Mouse (Mus musculus): ENCODE measurements around the gene Rapgef2. TPM values are rescaled to one million over a fixed set of nuclear protein-coding genes. Genes with fewer than 3 reads are reported as not detected.

Rapgef2 gene
- polyA plus RNA-seq, 1 experiment from 2014 or later: 9.1 TPM

GRCm38 (mm10) chr3:79273350-79273749 is 13.0 kb downstream of the Rapgef2 start:
- H3K4me2 ChIP-seq: no peak overlapping the region
- H3K4me1 ChIP-seq: peaks cover 41% of the 10 kb centered on the region
- H3K9me3 ChIP-seq: no peaks in the 10 kb centered on the region
- no peaks in the 10 kb centered on the region for H3K27me3 ChIP-seq
- H3K9ac ChIP-seq: no peak overlapping the region
- no peak overlapping the region for H3K4me3 ChIP-seq (replicated peaks)
- H3K36me3 ChIP-seq (replicated peaks): no peaks in the 10 kb centered on the region
- H3K27ac ChIP-seq: no peak overlapping the region
- 4% methylated on average over 1 of the region's 1 CpGs for WGBS
- ATAC-seq (ENCODE audit: low FRiP score): no peak

- Histone ChIP-seq H3K9me3 (no peaks in the 10 kb centered on the region), H3K27ac (no peak overlapping the region), H3K4me1 (peaks cover 41% of the 10 kb centered on the region), H3K9ac (no peak overlapping the region), H3K36me3 (replicated peaks) (no peaks in the 10 kb centered on the region), H3K4me2 (no peak overlapping the region), H3K4me3 (replicated peaks) (no peak overlapping the region), H3K27me3 (no peaks in the 10 kb centered on the region)
- ATAC-seq (ENCODE audit: low FRiP score): no peak
- WGBS: 80% methylated on average over 4 of the region's 4 CpGs
Measured at GRCm38 (mm10) chr3:79272939-79273338, 13.4 kb downstream of the Rapgef2 start.

- no peaks in the 10 kb centered on the region for H3K36me3 ChIP-seq (replicated peaks)
- no peak; the same call in 1 of the 2 replicates for ATAC-seq (ENCODE audit: low FRiP score)
- WGBS: 62% methylated on average over 12 of the region's 12 CpGs
- H3K4me2 ChIP-seq: no peak overlapping the region
- H3K4me1 ChIP-seq: peaks cover 35% of the 10 kb centered on the region
- H3K27ac ChIP-seq: 0 out of 2 replicates have a peak overlapping the region, but pooled peaks have one; percentile 25
- H3K9ac ChIP-seq: no peak overlapping the region
- no peaks in the 10 kb centered on the region for H3K27me3 ChIP-seq
- H3K9me3 ChIP-seq: no peaks in the 10 kb centered on the region
- no peak overlapping the region for H3K4me3 ChIP-seq (replicated peaks)
Measured at GRCm38 (mm10) chr3:79270980-79271555, 15.2 kb downstream of the Rapgef2 start.

- WGBS: 90% methylated on average over 8 of the region's 8 CpGs
- no peak overlapping the region for H3K9ac ChIP-seq
- peaks cover 23% of the 10 kb centered on the region for H3K4me1 ChIP-seq
- H3K4me2 ChIP-seq: no peak overlapping the region
- H3K27ac ChIP-seq: no peak overlapping the region
- ATAC-seq (ENCODE audit: low FRiP score): no peak
- H3K4me3 ChIP-seq (replicated peaks): no peak overlapping the region
- no peaks in the 10 kb centered on the region for H3K36me3 ChIP-seq (replicated peaks)
- no peaks in the 10 kb centered on the region for H3K27me3 ChIP-seq
- H3K9me3 ChIP-seq: no peaks in the 10 kb centered on the region
Measured at GRCm38 (mm10) chr3:79269872-79270271, 16.4 kb downstream of the Rapgef2 start.

GRCm38 (mm10) chr3:79266976-79267375 is 19.3 kb downstream of the Rapgef2 start:
- Histone ChIP-seq H3K9ac (no peak overlapping the region), H3K27ac (no peak overlapping the region), H3K9me3 (no peaks in the 10 kb centered on the region), H3K4me3 (replicated peaks) (no peak overlapping the region), H3K27me3 (no peaks in the 10 kb centered on the region), H3K4me1 (peaks cover 10% of the 10 kb centered on the region), H3K4me2 (no peak overlapping the region), H3K36me3 (replicated peaks) (no peaks in the 10 kb centered on the region)
- ATAC-seq (ENCODE audit: low FRiP score): no peak
- 84% methylated on average over 6 of the region's 6 CpGs for WGBS

- Histone ChIP-seq H3K9me3 (0 out of 2 replicates have a peak, but pooled peaks cover 9% of the 10 kb centered on the region), H3K27ac (no peak overlapping the region), H3K36me3 (replicated peaks) (no peaks in the 10 kb centered on the region), H3K4me3 (replicated peaks) (no peak overlapping the region), H3K9ac (no peak overlapping the region), H3K4me1 (peaks cover 3% of the 10 kb centered on the region; the same call in 1 of the 2 replicates), H3K27me3 (no peaks in the 10 kb centered on the region), H3K4me2 (no peak overlapping the region)
- WGBS: 85% methylated on average over 6 of the region's 6 CpGs
- ATAC-seq (ENCODE audit: low FRiP score): no peak
Measured at GRCm38 (mm10) chr3:79261816-79262316, 24.5 kb downstream of the Rapgef2 start.

- no peak overlapping the region for H3K4me3 ChIP-seq (replicated peaks)
- H3K36me3 ChIP-seq (replicated peaks): no peaks in the 10 kb centered on the region
- WGBS: 92% methylated on average over 3 of the region's 3 CpGs
- 0 out of 2 replicates have a peak, but pooled peaks cover 11% of the 10 kb centered on the region for H3K9me3 ChIP-seq
- no peaks in the 10 kb centered on the region for H3K27me3 ChIP-seq
- ATAC-seq (ENCODE audit: low FRiP score): no peak
- peaks cover 16% of the 10 kb centered on the region for H3K4me1 ChIP-seq
- H3K9ac ChIP-seq: no peak overlapping the region
- no peak overlapping the region for H3K4me2 ChIP-seq
- H3K27ac ChIP-seq: no peak overlapping the region
Measured at GRCm38 (mm10) chr3:79254023-79254422, 32.3 kb downstream of the Rapgef2 start.

- Histone ChIP-seq H3K27me3 (no peaks in the 10 kb centered on the region), H3K9me3 (0 out of 2 replicates have a peak, but pooled peaks cover 9% of the 10 kb centered on the region), H3K36me3 (replicated peaks) (no peaks in the 10 kb centered on the region), H3K27ac (no peak overlapping the region), H3K4me3 (replicated peaks) (no peak overlapping the region), H3K4me1 (peaks cover 15% of the 10 kb centered on the region), H3K4me2 (no peak overlapping the region), H3K9ac (no peak overlapping the region)
- no peak for ATAC-seq (ENCODE audit: low FRiP score)
- WGBS: 71% methylated on average over 9 of the region's 9 CpGs
Measured at GRCm38 (mm10) chr3:79253416-79253815, 32.9 kb downstream of the Rapgef2 start.

- peaks cover 15% of the 10 kb centered on the region; the same call in 1 of the 2 replicates for H3K4me1 ChIP-seq
- H3K4me3 ChIP-seq (replicated peaks): no peak overlapping the region
- no peaks in the 10 kb centered on the region for H3K27me3 ChIP-seq
- H3K9ac ChIP-seq: no peak overlapping the region
- H3K9me3 ChIP-seq: 0 out of 2 replicates have a peak, but pooled peaks cover 4% of the 10 kb centered on the region
- 52% methylated on average over 5 of the region's 5 CpGs for WGBS
- no peak overlapping the region for H3K4me2 ChIP-seq
- no peak overlapping the region for H3K27ac ChIP-seq
- H3K36me3 ChIP-seq (replicated peaks): no peaks in the 10 kb centered on the region
- no peak for ATAC-seq (ENCODE audit: low FRiP score)
Measured at GRCm38 (mm10) chr3:79252921-79253394, 33.4 kb downstream of the Rapgef2 start.

- WGBS: 81% methylated on average over 1 of the region's 1 CpGs
Measured at GRCm38 (mm10) chr3:79249955-79250354, 36.4 kb downstream of the Rapgef2 start.

GRCm38 (mm10) chr3:79248659-79249235 is 37.6 kb downstream of the Rapgef2 start:
- H3K27me3 ChIP-seq: no peaks in the 10 kb centered on the region
- ATAC-seq (ENCODE audit: low FRiP score): no peak
- H3K4me3 ChIP-seq (replicated peaks): no peak overlapping the region
- H3K4me1 ChIP-seq: peaks cover 21% of the 10 kb centered on the region; the same call in 1 of the 2 replicates
- H3K36me3 ChIP-seq (replicated peaks): no peaks in the 10 kb centered on the region
- 0 out of 2 replicates have a peak, but pooled peaks cover 2% of the 10 kb centered on the region for H3K9me3 ChIP-seq
- H3K27ac ChIP-seq: no peak overlapping the region
- 90% methylated on average over 5 of the region's 5 CpGs for WGBS
- no peak overlapping the region for H3K4me2 ChIP-seq
- no peak overlapping the region for H3K9ac ChIP-seq

More at GRCm38 (mm10) chr3:79249955-79250354, 36.4 kb downstream of the Rapgef2 start:
- H3K36me3 ChIP-seq (replicated peaks): no peaks in the 10 kb centered on the region
- H3K4me1 ChIP-seq: peaks cover 21% of the 10 kb centered on the region; the same call in 1 of the 2 replicates
- H3K27ac ChIP-seq: no peak overlapping the region
- H3K9ac ChIP-seq: no peak overlapping the region
- H3K4me3 ChIP-seq (replicated peaks): no peak overlapping the region
- H3K4me2 ChIP-seq: no peak overlapping the region
- 0 out of 2 replicates have a peak, but pooled peaks cover 2% of the 10 kb centered on the region for H3K9me3 ChIP-seq
- no peak for ATAC-seq (ENCODE audit: low FRiP score)
- H3K27me3 ChIP-seq: no peaks in the 10 kb centered on the region

- no peak overlapping the region for H3K27ac ChIP-seq
- ATAC-seq (ENCODE audit: low FRiP score): no peak
- H3K27me3 ChIP-seq: no peaks in the 10 kb centered on the region
- H3K9ac ChIP-seq: no peak overlapping the region
- 0 out of 2 replicates have a peak, but pooled peaks cover 2% of the 10 kb centered on the region for H3K9me3 ChIP-seq
- no peak overlapping the region for H3K4me3 ChIP-seq (replicated peaks)
- no peak overlapping the region for H3K4me2 ChIP-seq
- WGBS: 90% methylated on average over 11 of the region's 11 CpGs
- H3K4me1 ChIP-seq: peaks cover 18% of the 10 kb centered on the region; the same call in 1 of the 2 replicates
- H3K36me3 ChIP-seq (replicated peaks): no peaks in the 10 kb centered on the region
Measured at GRCm38 (mm10) chr3:79248208-79248607, 38.1 kb downstream of the Rapgef2 start.

All from forebrain, embryonic 12.5 days (tissue).